Mouse (Mus musculus): ENCODE results near the gene Etd. TPM values are rescaled to one million over a fixed set of nuclear protein-coding genes. Genes with fewer than 3 reads are reported as not detected.
A peak's percentile ranks its signal among the peaks of the same experiment; 100 is the strongest.
"Not testable (repeated sequence)": the region's sequence is repeated elsewhere in the genome, so short reads cannot be mapped to it uniquely, and the experiment has no call there.

Etd gene
- not detected in 2 replicates for polyA plus RNA-seq (2015; fragmentation: Nextera tagmentation; extraction: Ambion mirVana)

- Histone ChIP-seq H3K36me3 (no peaks in the 10 kb centered on the region), H3K9ac (no peak within 1 kb of the TSS), H3K9me3 (no peaks in the 10 kb centered on the region), H3K27me3 (replicated peaks) (no peaks in the 10 kb centered on the region), H3K27ac (replicated peaks) (no peak within 1 kb of the TSS), H3K4me2 (no peak within 1 kb of the TSS), H3K4me3 (no peak within 1 kb of the TSS), H3K4me1 (no peaks in the 10 kb centered on the region)
- WGBS: 72% methylated on average over 3 of the region's 3 CpGs
- ATAC-seq (ENCODE audit: extremely low read depth, insufficient number of reproducible peaks, low FRiP score, low TSS enrichment): no peak
Measured at GRCm38 (mm10) chrX:53434618-53435017, at the start of gene Etd. Etd (plus strand) TSS chrX:53434918.

- H3K4me1 ChIP-seq: 0 out of 2 replicates have a peak, but pooled peaks cover 5% of the 10 kb centered on the region
- H3K9me3 ChIP-seq: no peaks in the 10 kb centered on the region
- no peak overlapping the region for H3K4me3 ChIP-seq
- no peak; the same call in 1 of the 2 replicates for ATAC-seq (ENCODE audit: extremely low read depth, insufficient number of reproducible peaks, low FRiP score, low TSS enrichment)
- no peaks in the 10 kb centered on the region for H3K36me3 ChIP-seq
- peak overlapping the region; percentile 84 for H3K27ac ChIP-seq (replicated peaks)
- 0 out of 2 replicates have a peak, but pooled peaks cover 3% of the 10 kb centered on the region for H3K27me3 ChIP-seq (replicated peaks)
- H3K4me2 ChIP-seq: no peak overlapping the region
- 30% methylated on average over 3 of the region's 3 CpGs for WGBS
- H3K9ac ChIP-seq: no peak overlapping the region
Measured at GRCm38 (mm10) chrX:53386362-53386761, 48.4 kb upstream of the Etd start.

- ATAC-seq (ENCODE audit: extremely low read depth, insufficient number of reproducible peaks, low FRiP score, low TSS enrichment): no peak
- H3K9me3 ChIP-seq: no peaks in the 10 kb centered on the region
Measured at GRCm38 (mm10) chrX:53432888-53433287, 1.8 kb upstream of the Etd start.

GRCm38 (mm10) chrX:53459573-53459972, 24.9 kb downstream of the Etd start:
- H3K27ac ChIP-seq (replicated peaks): no peak overlapping the region
- no peak for ATAC-seq (ENCODE audit: extremely low read depth, insufficient number of reproducible peaks, low FRiP score, low TSS enrichment)
- H3K27me3 ChIP-seq (replicated peaks): no peaks in the 10 kb centered on the region; the same call in 1 of the 2 replicates
- no peak overlapping the region for H3K4me2 ChIP-seq
- 27% methylated on average over 3 of the region's 3 CpGs for WGBS
- H3K9me3 ChIP-seq: no peaks in the 10 kb centered on the region
- H3K4me3 ChIP-seq: no peak overlapping the region
- no peak overlapping the region for H3K9ac ChIP-seq
- no peaks in the 10 kb centered on the region for H3K4me1 ChIP-seq
- no peaks in the 10 kb centered on the region for H3K36me3 ChIP-seq

More at GRCm38 (mm10) chrX:53432888-53433287, 1.8 kb upstream of the Etd start:
- H3K4me3 ChIP-seq: no peak overlapping the region
- 67% methylated on average over 1 of the region's 1 CpGs for WGBS
- H3K27ac ChIP-seq (replicated peaks): no peak overlapping the region
- H3K4me1 ChIP-seq: no peaks in the 10 kb centered on the region
- H3K36me3 ChIP-seq: no peaks in the 10 kb centered on the region
- no peaks in the 10 kb centered on the region for H3K27me3 ChIP-seq (replicated peaks)
- no peak overlapping the region for H3K9ac ChIP-seq
- H3K4me2 ChIP-seq: no peak overlapping the region

GRCm38 (mm10) chrX:53464194-53464593, 29.5 kb downstream of the Etd start:
- H3K4me2 ChIP-seq; H3K4me1 ChIP-seq; H3K9me3 ChIP-seq; H3K27ac ChIP-seq (replicated peaks); H3K36me3 ChIP-seq; H3K4me3 ChIP-seq; H3K9ac ChIP-seq; ATAC-seq (ENCODE audit: extremely low read depth, insufficient number of reproducible peaks, low FRiP score, low TSS enrichment); H3K27me3 ChIP-seq (replicated peaks): not testable (repeated sequence)

Other genes starting within 250 kb of the Etd start
- gene Plac1, start 194.8 kb upstream of the Etd start, polyA plus RNA-seq (2015; fragmentation: Nextera tagmentation; extraction: Ambion mirVana): 7.6 and 8.0 TPM in 2 replicates
- gene Fam122b, start 165.1 kb upstream of the Etd start, polyA plus RNA-seq (2015; fragmentation: Nextera tagmentation; extraction: Ambion mirVana): 21.1 and 23.8 TPM in 2 replicates
- not detected in 2 replicates for gene Fam122c, start 161.5 kb upstream of the Etd start, polyA plus RNA-seq (2015; fragmentation: Nextera tagmentation; extraction: Ambion mirVana)
- 45.3 and 55.7 TPM in 2 replicates for gene Mospd1, start 64.4 kb upstream of the Etd start, polyA plus RNA-seq (2015; fragmentation: Nextera tagmentation; extraction: Ambion mirVana)
- gene Rtl8c, start 173.1 kb downstream of the Etd start, polyA plus RNA-seq (2015; fragmentation: Nextera tagmentation; extraction: Ambion mirVana): 42.5 and 54.0 TPM in 2 replicates
- not detected in 2 replicates for gene Gm14597, start 174.1 kb downstream of the Etd start, polyA plus RNA-seq (2015; fragmentation: Nextera tagmentation; extraction: Ambion mirVana)
- 94.3 and 99.2 TPM in 2 replicates for gene Rtl8a, start 208.8 kb downstream of the Etd start, polyA plus RNA-seq (2015; fragmentation: Nextera tagmentation; extraction: Ambion mirVana)
- gene Rtl8b, start 235.5 kb downstream of the Etd start, polyA plus RNA-seq (2015; fragmentation: Nextera tagmentation; extraction: Ambion mirVana): 65.3 and 77.3 TPM in 2 replicates

Measured in heart, embryonic 13.5 days (tissue).